Comparison of ENCODE assay signal across 18 mouse cellular contexts in the genomic region with DNA sequence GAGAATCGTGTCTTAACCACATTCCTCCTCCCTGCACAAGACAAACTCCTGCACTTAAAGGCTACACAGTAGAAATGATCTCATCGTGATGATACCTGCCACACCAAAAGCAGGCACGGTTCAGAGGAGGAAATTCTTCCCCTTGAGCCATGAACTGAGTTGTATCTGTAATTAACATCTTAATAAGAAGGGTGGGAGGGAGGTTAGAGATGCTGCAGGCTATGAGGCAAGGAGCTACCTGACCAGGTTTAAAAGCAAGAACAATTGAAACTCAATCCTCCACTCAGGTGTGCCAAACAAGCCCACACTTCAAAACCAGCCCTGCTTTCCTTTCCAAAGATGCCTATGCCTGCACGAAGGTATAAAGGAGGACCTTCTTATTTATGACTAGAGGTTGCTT.
"Had no signal": no experiment of that assay in that cellular context is flagged by ENCODE, and none has a peak within 500 bp of the region (broad histone marks: within the 10 kb centered on the region; RNA-seq: fewer than 3 reads in every experiment).

No protein-coding gene starts in this region.

- H3K4me3 ChIP-seq: layer of hippocampus, adult 2 months; liver, embryonic 13.5 days; megakaryocyte, embryonic 14.5 days; midbrain, embryonic 10.5 days; midbrain, embryonic 13.5 days; myocyte; neural tube, embryonic 13.5 days; stomach, embryonic 15.5 days had no signal

- H3K36me3 ChIP-seq: liver, embryonic 13.5 days; midbrain, embryonic 10.5 days; midbrain, embryonic 13.5 days; neural tube, embryonic 13.5 days; stomach, embryonic 15.5 days had no signal

- H3K9ac ChIP-seq: liver, embryonic 13.5 days; lung, embryonic 14.5 days; midbrain, embryonic 13.5 days; neural tube, embryonic 13.5 days; stomach, embryonic 15.5 days had no signal

- DNase-seq: kidney, adult 18-20 months; layer of hippocampus, adult 9-11 months; liver, embryonic 13.5 days; lung, embryonic 14.5 days; lung, postnatal 10 days; lung, postnatal 36 days; right cerebral cortex, postnatal 25 days; spleen, adult 18-20 months; thymus, postnatal 25 days had no signal

- H3K4me1 ChIP-seq: liver, embryonic 13.5 days; megakaryocyte, embryonic 14.5 days had no signal

- ATAC-seq: midbrain, embryonic 13.5 days; midbrain, embryonic 16.5 days had no signal

- H3K4me2 ChIP-seq: liver, embryonic 13.5 days; lung, embryonic 14.5 days; midbrain, embryonic 13.5 days; neural tube, embryonic 13.5 days; stomach, embryonic 15.5 days had no signal

- H3K9me3 ChIP-seq: liver, embryonic 13.5 days; megakaryocyte, embryonic 14.5 days; midbrain, embryonic 10.5 days; midbrain, embryonic 13.5 days; neural tube, embryonic 13.5 days; stomach, embryonic 15.5 days had no signal

- H3K27ac ChIP-seq: kidney, postnatal 0 days; layer of hippocampus, adult 2 months; liver, embryonic 13.5 days; midbrain, embryonic 10.5 days; midbrain, embryonic 13.5 days; neural tube, embryonic 13.5 days; stomach, embryonic 15.5 days had no signal

- H3K27me3 ChIP-seq: liver, embryonic 13.5 days; midbrain, embryonic 13.5 days; neural tube, embryonic 13.5 days; stomach, embryonic 15.5 days had no signal
